Mouse (Mus musculus): ENCODE data around the gene Ankrd54. TPM values are rescaled to one million over a fixed set of nuclear protein-coding genes. Genes with fewer than 3 reads are reported as not detected.

Gene Ankrd54
- 10 to 100 TPM; 18.0 to 22.7 TPM for total RNA-seq (2021)
- long read RNA-seq, transcript Ankrd54-201 (8 exons, 1,904 nt): major isoform, 33 of 48 reads
- long read RNA-seq, partial matches to known transcripts: 3 of 48 reads
- long read RNA-seq, other reads (novel, unspliced or antisense): 7 of 48 reads

DNA sequence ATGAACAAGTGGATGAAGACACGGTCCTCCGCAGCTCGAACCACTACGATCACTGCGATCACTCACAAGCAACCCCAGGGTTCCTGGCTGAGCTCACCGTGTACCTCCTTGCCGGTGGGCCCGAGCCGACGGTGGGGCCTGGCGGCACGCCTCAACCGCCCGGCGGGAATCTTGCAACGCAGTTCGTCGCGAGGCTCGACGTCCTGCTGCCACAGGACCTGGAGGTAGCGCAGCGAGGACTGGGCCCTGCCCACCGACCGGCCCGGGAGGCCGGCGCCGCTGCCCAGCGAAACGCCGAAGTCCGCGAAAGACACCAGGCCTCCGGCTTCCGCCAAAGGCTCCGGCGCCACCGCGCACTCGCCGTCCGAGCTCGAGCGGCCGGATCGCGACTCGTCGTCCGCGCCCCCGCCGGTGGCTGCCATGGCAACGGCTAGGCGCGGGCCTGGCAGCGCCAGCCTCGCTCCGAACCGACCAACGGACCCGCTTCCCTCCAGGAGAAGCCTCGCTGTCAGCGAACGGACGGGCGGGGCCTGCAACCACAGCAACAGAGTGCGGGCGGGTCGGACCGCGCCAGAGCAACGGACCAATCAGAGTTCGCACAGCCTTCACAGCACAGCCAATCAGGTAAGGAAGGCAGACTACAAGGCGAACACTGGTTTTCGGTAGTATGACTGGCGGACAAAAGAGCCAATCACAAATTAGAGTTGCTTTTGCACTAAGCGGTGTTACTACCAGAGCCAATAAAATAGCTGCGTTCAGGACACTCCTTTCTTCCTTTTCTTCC, at the start of gene Ankrd54:
Gene Ankrd54, minus strand, starts transcription at position 518 of the 784 bp plus-strand sequence.
- peak; percentile 99 to 100 for DNase-seq (ENCODE audit: low spot score in 2 of 2)

GRCm38 (mm10) chr15:79111774-79112173, 49.1 kb upstream of the Ankrd54 start:
- DNase-seq (ENCODE audit: low spot score in 2 of 2): no peak

- no peak for DNase-seq (ENCODE audit: low spot score in 2 of 2)
Observed at GRCm38 (mm10) chr15:79110528-79110927, 47.8 kb upstream of the Ankrd54 start.

DNA sequence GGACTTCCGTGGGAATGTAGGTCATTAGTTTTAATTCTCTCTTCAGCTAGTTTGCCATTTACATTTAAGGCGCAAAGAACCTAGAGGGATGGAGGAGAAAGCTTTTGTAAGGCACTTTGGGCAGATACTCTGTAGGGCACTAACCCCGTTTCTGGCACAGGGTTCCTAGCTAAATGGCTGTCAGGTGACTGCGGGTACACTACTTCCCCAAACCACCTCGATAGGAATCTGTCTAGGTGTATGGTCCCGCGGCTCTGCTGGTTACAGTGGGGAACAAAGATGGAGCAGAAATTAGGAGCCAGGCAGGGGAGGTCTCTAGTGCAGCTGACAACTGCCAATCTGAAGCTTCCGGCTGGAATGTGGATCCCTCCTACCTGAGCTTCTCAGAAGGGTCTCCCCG, 47.3 kb upstream of the Ankrd54 start:
- no peak for DNase-seq (ENCODE audit: low spot score in 2 of 2)

DNA sequence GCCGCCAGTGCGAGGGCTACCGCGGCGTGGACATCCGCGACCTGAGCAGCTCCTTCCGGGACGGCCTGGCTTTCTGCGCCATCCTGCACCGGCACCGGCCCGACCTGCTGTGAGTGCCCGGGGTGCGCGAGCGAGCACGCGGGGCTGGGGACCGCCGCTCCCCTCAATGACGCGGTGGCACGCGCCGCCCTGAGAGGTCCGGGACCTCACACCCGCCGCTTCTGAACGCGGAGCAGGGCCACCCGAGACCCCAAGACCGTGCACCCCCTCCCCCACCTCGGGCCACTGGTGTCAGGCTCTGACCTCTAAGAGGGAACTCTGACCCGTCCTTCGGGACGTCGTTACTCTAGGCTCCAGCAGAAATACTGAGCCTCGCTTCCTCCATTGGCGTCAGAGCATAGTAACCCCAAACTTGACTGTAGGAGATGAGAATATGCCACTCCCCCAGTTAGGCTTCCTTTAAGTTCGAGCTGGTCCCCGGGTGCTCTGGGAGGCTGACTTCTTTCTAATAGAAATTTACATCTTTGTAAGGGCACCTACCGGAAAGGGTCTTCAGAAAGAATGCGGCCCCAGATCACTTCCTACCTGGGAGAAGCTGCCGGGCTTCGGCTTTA, 46.7 kb upstream of the Ankrd54 start:
- no peak for DNase-seq (ENCODE audit: low spot score in 2 of 2)

DNA sequence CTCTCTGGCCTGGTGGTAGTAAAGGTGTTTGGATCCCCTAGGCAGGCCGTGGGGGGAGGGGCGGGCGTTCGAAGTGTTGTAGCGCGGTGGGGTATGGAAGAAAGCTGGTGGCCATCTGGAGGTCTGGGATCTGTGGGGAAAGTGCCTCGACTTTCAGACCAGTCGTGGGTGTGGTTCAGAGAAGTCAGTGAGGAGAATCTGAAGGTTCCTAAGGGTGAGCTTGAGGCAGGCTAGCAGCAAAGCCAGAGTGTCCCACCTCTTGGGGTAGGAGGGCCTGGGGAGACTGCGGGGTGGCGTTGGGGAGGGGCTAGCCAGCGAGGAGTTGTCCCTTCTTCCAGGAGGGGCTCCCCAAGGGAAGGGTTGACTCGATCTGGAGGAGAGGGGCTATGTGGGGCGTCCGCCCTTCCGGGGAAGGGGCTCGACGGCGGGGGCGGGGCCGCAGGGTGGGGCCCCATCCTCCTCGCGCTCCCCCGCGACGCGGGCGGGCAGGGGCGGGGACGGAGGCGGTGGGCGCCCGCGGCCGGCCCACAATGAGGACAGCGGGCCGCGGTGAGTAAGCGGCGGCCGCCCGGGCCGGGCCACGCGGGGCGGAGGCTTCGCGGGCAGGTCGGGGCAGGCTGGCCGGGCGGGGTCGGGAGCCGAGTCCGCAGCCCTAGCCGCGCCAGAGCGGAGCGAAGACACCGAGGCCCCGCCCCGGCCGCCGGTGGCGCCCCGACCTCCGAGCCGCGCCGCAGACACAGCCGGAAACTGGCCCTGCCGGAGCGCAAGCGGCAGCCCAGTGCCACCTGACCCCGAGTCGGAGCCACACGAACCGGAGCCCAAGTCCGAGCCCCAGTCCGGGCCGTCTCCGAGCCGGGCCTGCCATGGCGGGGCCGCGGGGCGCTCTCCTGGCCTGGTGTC, 46.0 kb upstream of the Ankrd54 start, which contains the start of gene Micall1:
Gene Micall1, plus strand, starts transcription at position 478 of the 900 bp plus-strand sequence.
- DNase-seq (ENCODE audit: low spot score in 2 of 2): peak in 1 of 2 experiments; percentile 48

GRCm38 (mm10) chr15:79107966-79108365, 45.3 kb upstream of the Ankrd54 start:
- no peak for DNase-seq (ENCODE audit: low spot score in 2 of 2)

DNA sequence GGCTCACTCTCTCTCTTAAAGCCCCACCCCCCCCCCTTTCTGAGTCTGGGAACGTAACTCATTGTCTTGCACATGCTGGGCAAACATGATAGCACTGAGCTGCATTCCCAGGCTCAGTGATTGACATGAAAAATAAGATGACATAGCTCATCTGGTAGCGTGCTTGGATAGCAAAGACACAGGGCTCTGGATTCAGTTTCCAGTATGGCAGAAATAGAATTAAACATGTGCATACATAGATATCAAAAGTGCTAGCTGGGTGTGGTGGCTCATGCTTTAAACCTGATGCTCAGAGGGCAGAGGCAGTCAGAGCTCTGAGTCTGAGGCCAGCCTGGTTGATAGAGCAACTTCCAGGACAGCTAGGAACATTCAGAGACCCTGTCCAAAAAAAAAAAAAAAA, 43.1 kb upstream of the Ankrd54 start:
- DNase-seq (ENCODE audit: low spot score in 2 of 2): no peak

GRCm38 (mm10) chr15:79103264-79103663, 40.6 kb upstream of the Ankrd54 start:
- peak in 1 of 2 experiments; percentile 43 for DNase-seq (ENCODE audit: low spot score in 2 of 2)

- DNase-seq (ENCODE audit: low spot score in 2 of 2): no peak
Observed at GRCm38 (mm10) chr15:79101531-79101930, 38.8 kb upstream of the Ankrd54 start.

DNA sequence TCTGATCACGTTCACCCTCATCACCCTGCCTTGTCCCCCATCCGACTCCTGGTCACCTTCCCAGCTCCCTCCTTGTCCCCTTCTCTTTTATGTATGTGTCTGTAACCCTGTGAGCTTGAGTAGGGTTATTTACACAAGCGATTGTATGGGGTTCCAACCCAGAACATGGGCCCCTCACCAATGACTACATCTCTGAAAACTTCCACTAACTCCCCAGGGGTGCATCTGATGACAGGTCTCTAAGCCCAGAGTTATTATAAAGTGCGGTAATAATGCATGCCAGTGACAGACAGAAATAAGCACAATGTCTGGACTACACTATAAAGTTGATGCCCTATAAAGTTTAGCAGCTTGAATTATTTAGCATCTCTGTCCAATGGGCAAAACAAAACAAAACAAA, 37.7 kb upstream of the Ankrd54 start:
- no peak for DNase-seq (ENCODE audit: low spot score in 2 of 2)

- no peak for DNase-seq (ENCODE audit: low spot score in 2 of 2)
Observed at GRCm38 (mm10) chr15:79099456-79099855, 36.8 kb upstream of the Ankrd54 start.

- DNase-seq (ENCODE audit: low spot score in 2 of 2): no peak
Observed at GRCm38 (mm10) chr15:79098868-79099267, 36.2 kb upstream of the Ankrd54 start.

- DNase-seq (ENCODE audit: low spot score in 2 of 2): no peak
Observed at GRCm38 (mm10) chr15:79098220-79098619, 35.5 kb upstream of the Ankrd54 start.

DNA sequence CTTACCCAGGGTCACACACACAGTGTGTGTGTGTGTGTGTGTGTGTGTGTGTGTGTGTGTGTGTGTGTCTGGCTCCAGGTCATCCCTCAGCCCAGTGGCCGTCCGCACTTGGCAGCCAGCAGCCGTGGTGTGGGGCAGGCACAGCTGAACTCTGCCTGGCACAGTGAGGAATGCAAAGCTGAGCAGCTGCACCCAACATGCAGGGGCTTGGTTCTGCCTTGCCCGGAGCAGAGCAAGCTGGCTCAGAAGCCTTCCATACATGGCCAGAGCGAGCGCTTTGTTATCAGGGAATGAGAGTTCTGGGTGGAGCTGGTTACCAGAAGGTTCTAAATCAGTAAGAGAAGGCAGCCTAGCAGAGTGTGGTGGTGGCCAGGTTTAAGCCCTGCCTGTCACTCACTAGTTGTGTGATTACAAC, 34.9 kb upstream of the Ankrd54 start:
- peak in 1 of 2 experiments; percentile 73 for DNase-seq (ENCODE audit: low spot score in 2 of 2)

- DNase-seq (ENCODE audit: low spot score in 2 of 2): no peak
Observed at GRCm38 (mm10) chr15:79097135-79097534, 34.4 kb upstream of the Ankrd54 start.

DNA sequence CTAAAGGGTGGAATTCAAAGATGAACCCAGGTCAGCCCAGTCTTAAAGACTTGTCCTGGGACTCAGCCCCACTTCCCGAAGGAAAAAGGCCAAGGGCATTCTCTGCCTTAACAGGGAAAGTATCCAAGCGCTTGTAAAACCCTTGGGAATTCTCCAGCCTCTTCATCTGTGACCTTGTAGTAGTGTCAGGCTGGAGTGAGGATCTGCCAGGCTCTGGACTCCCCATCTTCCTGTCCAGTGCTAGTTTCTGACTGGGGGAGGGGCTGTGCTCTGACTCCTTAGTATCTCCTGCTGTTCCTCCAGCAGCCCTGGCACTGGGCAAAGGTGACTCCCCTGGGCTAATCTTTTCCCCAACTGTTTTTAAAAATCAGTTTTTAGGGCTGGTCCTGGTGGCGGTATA, 33.9 kb upstream of the Ankrd54 start:
- DNase-seq (ENCODE audit: low spot score in 2 of 2): no peak

DNA sequence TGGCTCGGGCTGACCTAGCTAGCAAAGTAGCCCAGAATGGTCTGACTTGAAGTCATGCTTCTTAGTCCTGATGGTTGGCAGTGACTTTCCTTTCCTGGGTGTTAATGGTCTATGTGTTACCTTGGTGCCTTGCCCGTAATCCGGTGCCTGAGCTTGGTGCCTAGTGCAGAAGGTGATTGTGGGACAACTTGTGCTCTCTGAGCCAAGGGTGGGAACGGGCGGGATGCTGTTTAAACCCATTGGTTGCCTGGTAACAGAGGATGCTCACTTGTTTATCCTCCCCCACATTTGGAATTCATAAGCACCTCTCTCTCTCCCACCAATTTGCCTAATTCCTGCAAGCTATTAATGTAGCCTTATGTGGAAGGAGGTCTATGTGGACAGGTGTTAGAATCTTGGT, 32.8 kb upstream of the Ankrd54 start:
- peak; percentile 46 to 63 for DNase-seq (ENCODE audit: low spot score in 2 of 2)

GRCm38 (mm10) chr15:79093083-79093839, 30.6 kb upstream of the Ankrd54 start:
- DNase-seq (ENCODE audit: low spot score in 2 of 2): peak in 1 of 2 experiments; percentile 74

DNA sequence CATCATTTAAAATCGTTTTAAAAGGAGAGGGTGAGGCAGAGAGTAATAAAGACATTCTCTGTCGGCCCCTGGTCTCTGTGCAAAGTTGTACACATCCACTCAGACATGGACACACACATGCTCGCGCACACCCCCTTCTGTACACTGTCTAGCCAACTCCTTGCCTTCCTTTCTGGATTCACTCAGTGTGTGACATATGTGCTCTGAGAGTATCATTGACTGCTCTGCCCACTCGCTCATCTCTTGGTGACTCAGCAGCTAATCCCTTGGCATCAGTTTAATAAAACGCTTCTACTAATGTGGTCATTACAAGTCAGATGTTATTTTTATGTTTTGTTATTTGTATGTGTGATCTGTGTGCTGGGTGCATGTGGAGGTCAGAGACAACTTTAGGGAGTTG, 29.6 kb upstream of the Ankrd54 start:
- peak in 1 of 2 experiments; percentile 65 for DNase-seq (ENCODE audit: low spot score in 2 of 2)
